ENCODE assay signal across 24 mouse cellular contexts in genomic region chr4:56364594-56364993, GRCm38 (mm10).
DNase-seq lines count a peak whose midpoint lies in the region; ATAC-seq and TF ChIP-seq lines count a peak whose summit lies in the region.
"Had no signal": no experiment of that assay in that cellular context is flagged by ENCODE, and none has a peak within 500 bp of the region (broad histone marks: within the 10 kb centered on the region; RNA-seq: fewer than 3 reads in every experiment).

No protein-coding gene starts in this region.

- no peak; the same call in none of the 2 replicates for TF ChIP-seq RAD21 in CH12.LX (IDR thresholded peaks at IDR 0.05; ENCODE audit: low read depth, low read length)

- no peak overlapping the region for H3K9ac ChIP-seq in embryonic facial prominence, embryonic 14.5 days (ENCODE audit: low read depth, low read length)
- H3K9ac ChIP-seq in CH12.LX (ENCODE audit: insufficient read depth, low read depth) = no peak overlapping the region

- 71% methylated on average over 6 of the region's 6 CpGs for WGBS in embryonic facial prominence, embryonic 14.5 days
- 87% methylated on average over 6 of the region's 6 CpGs for WGBS in embryonic facial prominence, embryonic 10.5 days

- no peaks in the 10 kb centered on the region for H3K36me3 ChIP-seq in embryonic facial prominence, embryonic 14.5 days (ENCODE audit: control insufficient read depth, insufficient read depth, low read length)
- no peaks in the 10 kb centered on the region for H3K36me3 ChIP-seq in embryonic facial prominence, embryonic 10.5 days (replicated peaks)
- no peaks in the 10 kb centered on the region for H3K36me3 ChIP-seq in CH12.LX (replicated peaks in 1 of 2; ENCODE audit: control insufficient read depth in 1 of 2, insufficient read depth in 1 of 2, low read length in 1 of 2)
- H3K36me3 ChIP-seq: G1E had no signal

- ATAC-seq in embryonic facial prominence, embryonic 14.5 days (ENCODE audit: low read depth) = no peak
- ATAC-seq: activated CD4-positive, CD25-positive, alpha-beta regulatory T cell, adult 4 months; CD4-positive, CD25-positive, alpha-beta regulatory T cell, adult 4 months; Patski had no signal

- no peak for TF ChIP-seq CTCF in CH12.LX (conservative IDR thresholded peaks at IDR 0.05 in 1 of 2, IDR thresholded peaks at IDR 0.05 in 1 of 2; ENCODE audit: low read depth in 2 of 2, low read length in 2 of 2)

- H3K4me3 ChIP-seq in embryonic facial prominence, embryonic 14.5 days (ENCODE audit: low read depth, low read length) = no peak overlapping the region
- H3K4me3 ChIP-seq in embryonic facial prominence, embryonic 10.5 days = no peak overlapping the region
- H3K4me3 ChIP-seq in CH12.LX (replicated peaks in 1 of 3; ENCODE audit: low read depth in 2 of 3, low read length in 2 of 3, poor library complexity in 1 of 3) = no peak overlapping the region

- no peak overlapping the region for H3K4me2 ChIP-seq in embryonic facial prominence, embryonic 14.5 days (ENCODE audit: low read depth, low read length)
- H3K4me2 ChIP-seq in CH12.LX (ENCODE audit: insufficient read depth, low read depth, poor library complexity, severe bottlenecking) = peak overlapping the region; percentile 37

- H3K27me3 ChIP-seq in embryonic facial prominence, embryonic 14.5 days (replicated peaks; ENCODE audit: control insufficient read depth, insufficient read depth, low read length) = no peaks in the 10 kb centered on the region
- H3K27me3 ChIP-seq in embryonic facial prominence, embryonic 10.5 days (replicated peaks; ENCODE audit: low read depth, poor library complexity, severe bottlenecking) = no peaks in the 10 kb centered on the region
- H3K27me3 ChIP-seq in CH12.LX (replicated peaks) = no peaks in the 10 kb centered on the region
- H3K27me3 ChIP-seq: Patski had no signal

- no peaks in the 10 kb centered on the region for H3K79me2 ChIP-seq in CH12.LX (replicated peaks; ENCODE audit: control insufficient read depth, extremely low read depth, insufficient read depth, poor library complexity, severe bottlenecking)

- TF ChIP-seq POLR2A in CH12.LX (IDR thresholded peaks at IDR 0.05; ENCODE audit: low read depth, low read length) = no peak

- no peaks in the 10 kb centered on the region for H3K9me3 ChIP-seq in embryonic facial prominence, embryonic 14.5 days (ENCODE audit: control insufficient read depth, low read length)
- no peaks in the 10 kb centered on the region for H3K9me3 ChIP-seq in embryonic facial prominence, embryonic 10.5 days
- H3K9me3 ChIP-seq in CH12.LX (replicated peaks; ENCODE audit: low read length) = no peaks in the 10 kb centered on the region

- dilution Hi-C loops in CH12.LX (cut with MboI; ENCODE audit: extremely low pct_ligation_motif_present, extremely low pct_unique_long_range_greater_than_20kb, low sequenced_read_pairs) = no loop called here

- H3K27ac ChIP-seq in embryonic facial prominence, embryonic 14.5 days (replicated peaks; ENCODE audit: low read depth, low read length) = no peak overlapping the region
- no peak overlapping the region for H3K27ac ChIP-seq in embryonic facial prominence, embryonic 10.5 days (replicated peaks)
- H3K27ac ChIP-seq in CH12.LX (ENCODE audit: insufficient read depth, low read depth) = no peak overlapping the region

- H3K4me1 ChIP-seq in embryonic facial prominence, embryonic 14.5 days (ENCODE audit: control insufficient read depth, insufficient read depth, low read length) = no peaks in the 10 kb centered on the region
- no peaks in the 10 kb centered on the region for H3K4me1 ChIP-seq in embryonic facial prominence, embryonic 10.5 days
- H3K4me1 ChIP-seq in CH12.LX (ENCODE audit: control insufficient read depth in 1 of 2, insufficient read depth in 2 of 2) = peaks cover 12 to 34% of the 10 kb centered on the region in 2 experiments

- in situ Hi-C loops in CH12.LX (cut with MboI; ENCODE audit: low pct_ligation_motif_present, low pct_unique_long_range_greater_than_20kb, low sequenced_read_pairs) = no loop called here

- DNase-seq in embryonic facial prominence, embryonic 14.5 days (ENCODE audit: low spot score) = peak; percentile 36
- no peak for DNase-seq in embryonic facial prominence, embryonic 10.5 days (ENCODE audit: low spot score)
- DNase-seq in CH12.LX (ENCODE audit: extremely low read depth) (peak; percentile 55), NIH3T3 (ENCODE audit: low read depth) (peak; percentile 25)
- peak; percentile 4 for DNase-seq in Muller cell, postnatal 12 days (ENCODE audit: inconsistent ontology term)
- no peak for DNase-seq in heart, postnatal 4 days
- no peak for DNase-seq in kidney, adult 11 months
- DNase-seq in spleen, postnatal 10 days (ENCODE audit: low spot score in 2 of 2) = no peak
- DNase-seq: adrenal gland, adult 2 months; adrenal gland, adult 8-10 months; adrenal gland, postnatal 10 days; adrenal gland, postnatal 14 days; adrenal gland, postnatal 25 days; adrenal gland, postnatal 36 days; B cell, adult 2 months; cerebellum, adult 11 months; cerebellum, adult 11-12 months; cerebellum, adult 18-20 months; cerebellum, adult 2 months; cerebellum, adult 8-10 months had no signal

- peak; percentile 56 for TF ChIP-seq EP300 in CH12.LX (IDR thresholded peaks at IDR 0.05; ENCODE audit: low read length)

TF ChIP-seq in CH12.LX, 34 proteins besides CTCF, POLR2A, EP300 and RAD21:
- TF ChIP-seq TBP (conservative IDR thresholded peaks at IDR 0.05; ENCODE audit: low read depth, low read length) = no peak
- 0 out of 2 replicates have a peak, but pooled peaks have one; percentile 43 for TF ChIP-seq MAFK (IDR thresholded peaks at IDR 0.05; ENCODE audit: insufficient replicate concordance, low read length)
- no peak for TF ChIP-seq MAZ (IDR thresholded peaks at IDR 0.05; ENCODE audit: low read depth, low read length)
- TF ChIP-seq MEF2A (IDR thresholded peaks at IDR 0.05; ENCODE audit: borderline replicate concordance, low read depth, low read length) = peak; percentile 83
- no peak for TF ChIP-seq KAT2A (IDR thresholded peaks at IDR 0.05; ENCODE audit: insufficient replicate concordance, low read length)
- 0 out of 2 replicates have a peak, but pooled peaks have one; percentile 28 for TF ChIP-seq SIN3A (IDR thresholded peaks at IDR 0.05; ENCODE audit: low read length)
- TF ChIP-seq IRF4 (IDR thresholded peaks at IDR 0.05; ENCODE audit: low read depth, low read length) = 0 out of 2 replicates have a peak, but pooled peaks have one; percentile 19
- TF ChIP-seq BHLHE40 (IDR thresholded peaks at IDR 0.05; ENCODE audit: low read depth, low read length) = peak; percentile 39
- peak; percentile 52; the same call in 1 of the 2 replicates for TF ChIP-seq JUN (IDR thresholded peaks at IDR 0.05; ENCODE audit: insufficient read depth, low read depth, low read length)
- no peak for TF ChIP-seq ZMIZ1 (IDR thresholded peaks at IDR 0.05; ENCODE audit: low read depth, low read length)
- peak; percentile 62; the same call in 1 of the 2 replicates for TF ChIP-seq JUND (conservative IDR thresholded peaks at IDR 0.05; ENCODE audit: low read depth, low read length)
- 0 out of 2 replicates have a peak, but pooled peaks have one; percentile 48 for TF ChIP-seq MYC (IDR thresholded peaks at IDR 0.05; ENCODE audit: low read depth, low read length)
- peak; percentile 56; the same call in 1 of the 2 replicates for TF ChIP-seq ETS1 (conservative IDR thresholded peaks at IDR 0.05; ENCODE audit: low read depth, low read length)

Comparison
In these comparisons a context has a peak if more than half of its experiments do, and no peak if none do; other contexts are left out.
1. DNase-seq: peak in embryonic facial prominence, embryonic 14.5 days (single experiment), CH12.LX (single experiment), Muller cell, postnatal 12 days (single experiment) and NIH3T3 (single experiment); none in embryonic facial prominence, embryonic 10.5 days (single experiment), heart, postnatal 4 days (single experiment), kidney, adult 11 months (single experiment) and spleen, postnatal 10 days (0 of 2).